Mouse (Mus musculus) MEL (cell line): ENCODE measurements around the gene Pgpep1l. TPM values are rescaled to one million over a fixed set of nuclear protein-coding genes. Genes with fewer than 3 reads are reported as not detected.

Source experiments
- DNase-seq: peaks from one replicate; pipeline ENCODE4 v3.0.0; 2011; ENCODE audit warnings: low read depth, low spot score
- H3K27ac ChIP-seq: 2 replicates; pipeline ENCODE4 v1.5.1; 2012; ENCODE audit warnings: low read depth, mild to moderate bottlenecking, control low read depth, low read length, moderate library complexity; ENCODE audit not compliant: control insufficient read depth
- H3K27me3 ChIP-seq, 2 experiments: fragments of 150-350 bp in 1 of 2; sonication (generic) in 1 of 2; 2 replicates each; pipeline ENCODE4 v1.6.1; 2012; ENCODE audit warnings: low read length in 2 of 2, mild to moderate bottlenecking in 2 of 2, improper control_type of control experiment in 1 of 2, moderate library complexity in 1 of 2; ENCODE audit not compliant: insufficient read depth in 2 of 2, control insufficient read depth in 1 of 2
- H3K36me3 ChIP-seq, 2 experiments: 2 replicates each; pipeline ENCODE4 v1.6.1; 2012 to 2014; ENCODE audit warnings: low read length in 2 of 2, improper control_type of control experiment in 1 of 2, inconsistent platforms in 1 of 2, mild to moderate bottlenecking in 1 of 2; ENCODE audit not compliant: insufficient read depth in 2 of 2, control insufficient read depth in 1 of 2
- H3K4me1 ChIP-seq, 2 experiments: fragments of 150-350 bp in 1 of 2; sonication (generic) in 1 of 2; 2 replicates each; pipeline ENCODE4 v1.6.1; 2012; ENCODE audit warnings: low read length in 2 of 2, improper control_type of control experiment in 1 of 2, mild to moderate bottlenecking in 1 of 2; ENCODE audit not compliant: insufficient read depth in 2 of 2, control insufficient read depth in 1 of 2
- H3K4me3 ChIP-seq, 2 experiments: fragments of 150-350 bp in 1 of 2; sonication (generic) in 1 of 2; 2 replicates each; pipeline ENCODE4 v1.5.1; 2012; ENCODE audit warnings: low read depth in 2 of 2, low read length in 2 of 2, mild to moderate bottlenecking in 2 of 2, moderate library complexity in 2 of 2, control low read depth in 1 of 2, improper control_type of control experiment in 1 of 2; ENCODE audit not compliant: control insufficient read depth in 1 of 2, insufficient read depth in 1 of 2
- H3K79me2 ChIP-seq: 2 replicates; pipeline ENCODE4 v1.6.1; 2012; ENCODE audit warnings: mild to moderate bottlenecking, low read length, moderate library complexity; ENCODE audit not compliant: control insufficient read depth, poor library complexity, insufficient read depth
- H3K9ac ChIP-seq: 2 replicates; pipeline ENCODE4 v1.6.1; 2012; ENCODE audit warnings: low read depth, mild to moderate bottlenecking, control low read depth, low read length, moderate library complexity; ENCODE audit not compliant: control insufficient read depth, poor library complexity, severe bottlenecking
- H3K9me3 ChIP-seq: fragments of 150-350 bp; sonication (generic); replicated peaks from 2 replicates; pipeline ENCODE4 v1.6.1; 2012; ENCODE audit warnings: mild to moderate bottlenecking, low read length, improper control_type of control experiment, moderate library complexity; ENCODE audit not compliant: insufficient read depth
- BHLHE40 ChIP-seq: IDR thresholded peaks from 2 replicates; pipeline ENCODE4 v1.6.1; 2012; ENCODE audit warnings: low read depth, mild to moderate bottlenecking, inconsistent platforms, low read length, improper control_type of control experiment, borderline replicate concordance
- CHD1 ChIP-seq: IDR thresholded peaks from 2 replicates; pipeline ENCODE4 v1.6.1; 2012; ENCODE audit warnings: low read depth, mild to moderate bottlenecking, inconsistent platforms, low read length, improper control_type of control experiment
- ELF1 ChIP-seq: IDR thresholded peaks from 2 replicates; pipeline ENCODE4 v1.6.1; 2014; ENCODE audit warnings: low read depth, mild to moderate bottlenecking, inconsistent platforms, low read length, improper control_type of control experiment, moderate library complexity
- EP300 ChIP-seq, 2 experiments: IDR thresholded peaks; 2 replicates each; pipeline ENCODE4 v1.6.1; 2011; ENCODE audit warnings: improper control_type of control experiment in 2 of 2, low read length in 2 of 2, low read depth in 1 of 2, mild to moderate bottlenecking in 1 of 2
- ETS1 ChIP-seq: IDR thresholded peaks from 2 replicates; pipeline ENCODE4 v1.6.1; 2012; ENCODE audit warnings: low read depth, mild to moderate bottlenecking, inconsistent platforms, low read length, improper control_type of control experiment, moderate library complexity
- GABPA ChIP-seq: IDR thresholded peaks from 2 replicates; pipeline ENCODE4 v1.6.1; 2012; ENCODE audit warnings: low read depth, mild to moderate bottlenecking, inconsistent platforms, low read length, improper control_type of control experiment, moderate library complexity
- GATA1 ChIP-seq: IDR thresholded peaks from 2 replicates; pipeline ENCODE4 v1.6.1; 2011; ENCODE audit warnings: low read depth, low read length, improper control_type of control experiment
- MXI1 ChIP-seq: IDR thresholded peaks from 2 replicates; pipeline ENCODE4 v1.6.1; 2011; ENCODE audit warnings: mild to moderate bottlenecking, low read depth, low read length, improper control_type of control experiment
- NELFE ChIP-seq: IDR thresholded peaks from 2 replicates; pipeline ENCODE4 v1.6.1; 2011; ENCODE audit warnings: low read depth, low read length, improper control_type of control experiment
- RCOR1 ChIP-seq: IDR thresholded peaks from 2 replicates; pipeline ENCODE4 v1.6.1; 2012; ENCODE audit warnings: low read depth, mild to moderate bottlenecking, inconsistent platforms, low read length, improper control_type of control experiment
- TAL1 ChIP-seq: IDR thresholded peaks from 2 replicates; pipeline ENCODE4 v1.6.1; 2012; ENCODE audit warnings: mild to moderate bottlenecking, inconsistent platforms, low read length, moderate library complexity, mixed read lengths
- polyA plus RNA-seq, 2 experiments: library from polyadenylated mRNA; stranded (reverse) in 1 of 2; unstranded in 1 of 2; fragments of >175 nt in 1 of 2; fragments of >200 nt in 1 of 2; gene quantifications; 2 replicates each; pipeline versions ENCODE4 v1.2.1 to v1.2.4; 2012; ENCODE audit warnings: low replicate concordance in 2 of 2, low read depth in 1 of 2; ENCODE audit not compliant: insufficient read length in 2 of 2, insufficient read depth in 1 of 2, missing spikeins in 1 of 2
- total RNA-seq: library from RNA; depleted of rRNA; stranded (reverse); fragments of 300-350 nt; gene quantifications from 2 replicates; pipeline ENCODE4 v1.2.3, GENCODE M21; 2012

Pgpep1l gene
- total and polyA plus RNA-seq, 3 experiments, result not detected

DNA sequence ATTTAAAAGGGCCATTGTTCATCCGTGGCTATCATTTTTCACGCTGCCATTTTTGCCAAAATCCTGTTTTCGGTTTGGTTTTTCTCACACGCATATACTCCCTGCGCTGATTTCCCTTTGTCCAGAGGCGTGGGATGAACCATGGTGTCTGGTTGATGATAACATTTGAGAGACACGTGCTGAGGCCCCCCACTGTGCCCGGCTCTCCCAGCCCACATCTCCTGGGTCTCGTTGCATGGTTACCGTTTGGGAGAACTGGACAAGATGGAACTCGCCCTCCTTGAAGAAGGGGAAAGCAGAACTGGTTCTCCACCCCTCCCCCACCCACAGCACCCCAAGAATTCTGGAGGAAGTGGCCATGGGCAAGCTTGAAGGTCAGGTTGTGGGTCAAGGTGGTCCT is 37.0 kb downstream of the Pgpep1l start:
- no peaks in the 10 kb centered on the region for H3K9me3 ChIP-seq
- DNase-seq, result peak; percentile 19
- H3K27me3 ChIP-seq, result no peaks in the 10 kb centered on the region
- no peaks in the 10 kb centered on the region for H3K79me2 ChIP-seq
- no peak overlapping the region for H3K4me3 ChIP-seq
- H3K36me3 ChIP-seq, result peaks cover 0 to 20% of the 10 kb centered on the region in 2 experiments; a peak in 3 of 4 replicates
- peaks cover 2 to 19% of the 10 kb centered on the region in 2 experiments; a peak in 2 of 4 replicates for H3K4me1 ChIP-seq
- peak; percentile 21; the same call in 1 of the 2 replicates for TF ChIP-seq BHLHE40
- no peak for TF ChIP-seq MXI1
- no peak overlapping the region for H3K9ac ChIP-seq
- H3K27ac ChIP-seq, result no peak overlapping the region

DNA sequence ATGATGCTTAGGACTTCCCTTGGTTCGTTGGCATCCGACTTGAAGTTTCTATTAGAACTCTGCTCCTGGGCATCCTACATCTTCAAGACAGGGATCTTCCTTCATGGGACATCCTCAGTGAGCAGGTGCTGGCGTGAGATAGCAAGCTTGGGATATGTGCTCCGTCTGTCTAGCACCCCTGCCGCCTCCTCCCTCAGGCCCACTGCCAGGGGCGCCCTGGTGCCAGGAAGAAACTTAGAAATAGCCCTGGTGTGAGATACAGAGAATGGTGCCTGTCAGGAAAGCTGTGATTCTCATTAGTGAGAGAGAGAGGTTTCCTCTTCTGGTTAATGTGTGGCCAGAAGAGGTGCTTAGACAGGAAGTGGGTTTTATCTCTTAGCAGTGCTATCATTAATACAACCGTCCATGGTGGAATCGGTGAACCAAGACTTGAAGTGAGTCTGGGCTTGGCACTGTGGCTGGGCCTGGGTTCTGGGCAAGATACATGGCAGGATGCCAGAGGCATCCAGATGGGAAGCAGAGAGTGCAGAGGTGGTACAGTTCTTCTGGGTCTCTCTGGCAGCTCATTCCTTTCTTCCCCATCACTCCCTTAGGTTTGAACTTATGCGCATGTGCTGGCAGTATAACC is 38.5 kb downstream of the Pgpep1l start:
- Histone ChIP-seq H3K9ac (no peak overlapping the region), H3K27me3 (no peaks in the 10 kb centered on the region), H3K9me3 (no peaks in the 10 kb centered on the region), H3K79me2 (no peaks in the 10 kb centered on the region), H3K27ac (no peak overlapping the region), H3K4me3 (no peak overlapping the region), H3K36me3 (peaks cover 0 to 20% of the 10 kb centered on the region in 2 experiments; a peak in 3 of 4 replicates), H3K4me1 (peaks cover 2 to 19% of the 10 kb centered on the region in 2 experiments; a peak in 2 of 4 replicates)
- peak; percentile 27 for DNase-seq
- TF ChIP-seq GATA1 (peak; percentile 56), ETS1 (no peak), RCOR1 (peak; percentile 93), TAL1 (peak; percentile 12; the same call in 1 of the 2 replicates), EP300 (IDR thresholded peaks at IDR 0.05; ENCODE audit: low read depth in 1 of 2, low read length in 2 of 2) (peak in 1 of 2 experiments; percentile 52; a peak in 1 of 4 replicates)

DNA sequence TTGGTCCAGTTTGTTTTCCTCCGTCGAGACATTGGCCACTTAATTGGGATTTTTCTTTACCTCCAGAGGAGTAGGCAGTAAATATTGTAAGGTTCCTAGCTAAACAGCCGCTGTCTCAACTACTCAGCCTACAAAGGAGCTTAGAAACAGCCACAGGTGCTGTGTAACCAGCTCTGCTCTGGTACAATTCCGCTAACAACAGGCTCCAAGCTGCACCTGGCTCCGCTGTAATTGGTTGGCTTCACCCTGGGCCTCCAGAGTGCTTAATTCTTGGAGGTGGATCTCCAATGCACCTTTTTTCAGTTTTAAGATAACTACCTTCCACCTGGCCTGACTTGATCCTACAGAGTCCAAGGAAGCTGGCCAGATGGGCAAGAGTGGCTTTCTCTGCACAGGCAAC is 40.0 kb downstream of the Pgpep1l start:
- Histone ChIP-seq H3K36me3 (peaks cover 1 to 20% of the 10 kb centered on the region in 2 experiments; a peak in 3 of 4 replicates), H3K4me3 (no peak overlapping the region), H3K9ac (no peak overlapping the region), H3K4me1 (peaks cover 2 to 19% of the 10 kb centered on the region in 2 experiments; a peak in 2 of 4 replicates), H3K9me3 (no peaks in the 10 kb centered on the region), H3K79me2 (no peaks in the 10 kb centered on the region), H3K27ac (no peak overlapping the region), H3K27me3 (no peaks in the 10 kb centered on the region)
- no peak for TF ChIP-seq ELF1
- TF ChIP-seq GABPA, result no peak
- TF ChIP-seq GATA1, result no peak
- no peak for TF ChIP-seq NELFE
- TF ChIP-seq CHD1, result no peak
- DNase-seq, result no peak
